Mouse (Mus musculus) olfactory bulb, adult 2 months (tissue): ENCODE data around the gene Zcchc24.

Experiments
- CTCF ChIP-seq: fragments of 200-500 bp; IDR thresholded peaks from 2 replicates; pipeline ENCODE4 v1.5.1; 2012; ENCODE audit warnings: low read depth, mild to moderate bottlenecking, low read length, moderate library complexity; ENCODE audit not compliant: insufficient read depth
- POLR2A ChIP-seq: fragments of 200-500 bp; IDR thresholded peaks from 2 replicates; pipeline ENCODE4 v1.6.1; 2012; ENCODE audit warnings: mild to moderate bottlenecking, low read depth, low read length, moderate library complexity; ENCODE audit not compliant: insufficient read depth

DNA sequence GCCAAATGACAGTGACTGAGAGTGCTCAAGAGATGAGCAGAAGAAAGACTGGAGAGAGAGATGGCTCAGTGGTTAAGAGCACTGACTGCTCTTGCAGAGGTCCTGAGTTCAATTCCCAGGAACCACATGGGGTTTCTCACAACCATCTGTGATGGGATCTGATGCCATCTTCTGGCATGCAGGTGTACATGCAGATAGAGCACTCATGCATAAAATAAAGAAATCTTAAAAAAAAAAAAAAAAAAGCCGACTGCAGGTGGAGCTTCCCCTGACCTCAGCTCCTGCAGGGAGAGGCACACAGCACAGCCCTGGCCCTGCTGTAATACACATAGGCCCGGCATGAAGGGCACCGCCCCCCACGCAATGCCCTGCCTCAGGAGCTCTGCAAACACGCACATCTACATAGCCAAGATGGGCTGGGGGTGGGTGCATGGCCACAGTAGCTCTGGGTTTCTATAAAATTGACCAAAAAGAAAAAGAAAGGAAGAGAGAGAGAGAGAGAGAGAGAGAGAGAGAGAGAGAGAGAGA lies 26.9 kb downstream of the Zcchc24 start:
- TF ChIP-seq CTCF (no peak), POLR2A (no peak)
